Mouse (Mus musculus) small intestine, adult 2 months (tissue): ENCODE results near the gene Atp13a2.
A peak's percentile ranks its signal among the peaks of the same experiment; 100 is the strongest.

Experiments
- CTCF ChIP-seq: fragments of 200-500 bp; IDR thresholded peaks from 2 replicates; pipeline ENCODE4 v1.5.1; 2012; ENCODE audit warnings: low read depth, mild to moderate bottlenecking, control low read depth, inconsistent platforms, low read length, moderate library complexity, mixed read lengths; ENCODE audit not compliant: insufficient replicate concordance, insufficient read length; ENCODE audit errors: extremely low read depth
- POLR2A ChIP-seq: fragments of 200-500 bp; IDR thresholded peaks from 2 replicates; pipeline ENCODE4 v1.6.1; 2012; ENCODE audit warnings: low read depth, mild to moderate bottlenecking, control low read depth, inconsistent platforms, low read length, moderate library complexity

- peak; percentile 61; the same call in 1 of the 2 replicates for TF ChIP-seq CTCF
- TF ChIP-seq POLR2A = no peak
Observed at GRCm38 (mm10) chr4:140964620-140965019, 22.1 kb upstream of the Atp13a2 start.
